In genomic region chr10:62216595-62216994, GRCm38 (mm10) we compare ENCODE assay signal across 8 mouse cellular contexts. TPM values are rescaled to one million over a fixed set of nuclear protein-coding genes. Genes with fewer than 3 reads are reported as not detected.
DNase-seq lines count a peak whose midpoint lies in the region; ATAC-seq lines count a peak whose summit lies in the region.

No protein-coding gene starts in this region.

- no peak overlapping the region for H3K9ac ChIP-seq in heart, embryonic 12.5 days
- no peak overlapping the region for H3K9ac ChIP-seq in neural tube, embryonic 15.5 days (replicated peaks)

- no peak overlapping the region for H3K4me3 ChIP-seq in heart, embryonic 12.5 days
- H3K4me3 ChIP-seq in neural tube, embryonic 15.5 days (replicated peaks): no peak overlapping the region

- H3K4me1 ChIP-seq in heart, embryonic 12.5 days (replicated peaks): peaks cover 20% of the 10 kb centered on the region
- H3K4me1 ChIP-seq in neural tube, embryonic 15.5 days: peaks cover 3% of the 10 kb centered on the region; the same call in 1 of the 2 replicates

- ATAC-seq in heart, embryonic 12.5 days (ENCODE audit: insufficient number of reproducible peaks, low FRiP score): no peak
- no peak for ATAC-seq in neural tube, embryonic 15.5 days (ENCODE audit: low FRiP score)

- H3K27ac ChIP-seq in heart, embryonic 12.5 days (ENCODE audit: poor library complexity, severe bottlenecking): peak overlapping the region; percentile 35; the same call in 1 of the 2 replicates
- H3K27ac ChIP-seq in neural tube, embryonic 15.5 days (replicated peaks): peak overlapping the region; percentile 48

- peak; percentile 39 to 42 for DNase-seq in adrenal gland, postnatal 36 days
- no peak for DNase-seq in adrenal gland, postnatal 4 days (ENCODE audit: low spot score in 2 of 2)
- DNase-seq in c-Kit-positive CD71-positive TER-119-negative erythroid progenitor cells, embryonic 14.5 days (ENCODE audit: low read depth): peak; percentile 75
- DNase-seq in kidney, postnatal 4 days: peak; percentile 61 to 76
- DNase-seq in left cerebral cortex, adult 11 months (ENCODE audit: low spot score): no peak
- no peak for DNase-seq in right cerebral cortex, postnatal 14 days

- H3K36me3 ChIP-seq in heart, embryonic 12.5 days: no peaks in the 10 kb centered on the region
- H3K36me3 ChIP-seq in neural tube, embryonic 15.5 days: no peaks in the 10 kb centered on the region

- H3K27me3 ChIP-seq in heart, embryonic 12.5 days (replicated peaks): no peaks in the 10 kb centered on the region
- H3K27me3 ChIP-seq in neural tube, embryonic 15.5 days (replicated peaks): no peaks in the 10 kb centered on the region

- H3K9me3 ChIP-seq in heart, embryonic 12.5 days (replicated peaks): no peaks in the 10 kb centered on the region
- H3K9me3 ChIP-seq in neural tube, embryonic 15.5 days (replicated peaks): no peaks in the 10 kb centered on the region

- H3K4me2 ChIP-seq in heart, embryonic 12.5 days: no peak overlapping the region
- no peak overlapping the region for H3K4me2 ChIP-seq in neural tube, embryonic 15.5 days

- WGBS in heart, embryonic 12.5 days: 48% methylated on average over 5 of the region's 5 CpGs
- WGBS in neural tube, embryonic 15.5 days: 41% methylated on average over 5 of the region's 5 CpGs

RNA-seq across cellular contexts. Expression of gene Tspan15, which starts 14.5 kb away (rescaled TPM):
- total RNA-seq in adrenal gland, postnatal 36 days (2021): 10 to 100 TPM; 21.1 to 22.7 TPM
- 10 to 100 TPM; 29.4 to 37.0 TPM for total RNA-seq in adrenal gland, postnatal 4 days (2021)
- polyA plus RNA-seq in heart, embryonic 12.5 days (2016; fragmentation: Nextera tagmentation; extraction: Ambion mirVana): 5.6 and 5.7 TPM in 2 replicates
- polyA plus RNA-seq in neural tube, embryonic 15.5 days (2015; fragmentation: Nextera tagmentation; extraction: Ambion mirVana): 16.6 and 22.8 TPM in 2 replicates

RNA-seq across cellular contexts. Expression of gene Tacr2, which starts 35.6 kb away (rescaled TPM):
- 10 to 100 TPM; 21.9 to 46.0 TPM for total RNA-seq in adrenal gland, postnatal 36 days (2021)
- total RNA-seq in adrenal gland, postnatal 4 days (2021): 10 to 100 TPM; 18.6 to 18.7 TPM
- polyA plus RNA-seq in heart, embryonic 12.5 days (2016; fragmentation: Nextera tagmentation; extraction: Ambion mirVana): not detected in 2 replicates
- polyA plus RNA-seq in neural tube, embryonic 15.5 days (2015; fragmentation: Nextera tagmentation; extraction: Ambion mirVana): 0.13 and 0.20 TPM in 2 replicates

Comparison
In these comparisons a context has a peak if more than half of its experiments do, and no peak if none do; other contexts are left out.
1. DNase-seq: peak in adrenal gland, postnatal 36 days (2 of 2), c-Kit-positive CD71-positive TER-119-negative erythroid progenitor cells, embryonic 14.5 days (single experiment) and kidney, postnatal 4 days (2 of 2); none in adrenal gland, postnatal 4 days (0 of 2), left cerebral cortex, adult 11 months (single experiment) and right cerebral cortex, postnatal 14 days (single experiment).